Mouse (Mus musculus): ENCODE measurements around the gene Ptpdc1.

Ptpdc1 gene

DNA sequence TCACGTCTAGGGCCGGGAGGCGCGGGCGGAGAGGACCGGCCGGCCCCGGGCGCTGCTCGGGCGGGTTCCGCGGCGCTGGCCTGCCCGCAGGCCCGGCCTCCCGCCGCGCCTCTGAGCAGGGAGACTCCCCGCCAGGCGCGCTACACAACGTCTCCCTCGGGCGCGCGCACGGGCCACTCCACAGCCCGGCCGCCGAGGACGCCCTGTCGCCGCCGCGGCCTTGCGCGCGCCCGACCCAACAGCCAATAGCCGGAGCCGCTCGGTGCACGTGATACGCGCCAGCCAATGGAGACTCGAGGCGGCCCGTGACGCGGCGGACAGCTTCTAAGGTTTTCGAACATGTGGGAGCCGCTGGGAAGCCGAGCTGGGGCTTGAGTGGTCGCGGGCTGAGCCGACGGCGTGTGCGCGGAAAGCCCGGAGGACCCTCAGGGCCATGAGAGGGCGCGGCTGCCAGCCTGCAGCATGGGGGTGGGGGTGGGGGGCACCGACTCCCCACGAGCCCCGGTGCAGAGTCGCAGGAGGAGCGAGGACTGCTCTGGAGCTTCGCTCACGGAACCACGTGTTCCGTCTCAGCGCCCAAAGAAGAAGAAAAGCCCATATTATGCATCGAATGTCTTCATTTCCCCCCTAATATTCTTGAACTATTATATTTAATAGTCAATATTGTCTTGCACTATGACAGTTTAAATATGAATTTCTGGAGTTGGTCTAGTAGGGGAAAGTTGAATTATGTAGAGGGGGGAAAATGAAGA, at the start of gene Ptpdc1:
Gene Ptpdc1 (minus strand): TSS at position 232 of the 752 bp plus-strand sequence.
- peak; percentile 95 to 99 for DNase-seq (ENCODE audit: low spot score in 2 of 2)

GRCm38 (mm10) chr13:48674609-48675008, 49.1 kb upstream of the Ptpdc1 start:
- no peak for DNase-seq (ENCODE audit: low spot score in 2 of 2)

DNA sequence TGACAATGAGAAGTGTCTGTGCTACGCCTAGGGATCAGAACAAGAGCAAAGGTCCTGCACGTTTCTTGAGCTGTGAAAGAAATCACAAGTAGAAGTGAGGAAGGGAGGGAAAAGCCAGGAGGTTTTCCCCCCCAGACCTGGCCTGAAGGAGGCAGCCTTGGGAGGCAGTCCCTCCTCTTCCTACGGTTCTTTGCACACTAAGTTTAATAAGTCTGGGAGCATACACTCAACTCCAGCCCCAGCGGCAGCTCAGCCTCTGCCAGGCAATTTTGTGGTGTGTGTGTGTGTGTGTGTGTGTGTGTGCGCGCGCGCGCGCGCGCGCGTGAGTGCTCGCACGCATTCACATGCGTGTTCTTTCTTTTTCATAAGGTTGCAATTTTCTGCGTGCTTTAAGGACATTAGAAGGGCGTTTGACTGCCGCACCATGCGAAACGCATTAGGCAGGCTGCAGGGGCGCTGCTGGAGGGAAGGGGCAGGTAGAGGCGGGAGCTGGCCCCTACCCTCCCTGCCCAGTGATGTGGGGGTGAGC, 46.9 kb upstream of the Ptpdc1 start:
- no peak for DNase-seq (ENCODE audit: low spot score in 2 of 2)

DNA sequence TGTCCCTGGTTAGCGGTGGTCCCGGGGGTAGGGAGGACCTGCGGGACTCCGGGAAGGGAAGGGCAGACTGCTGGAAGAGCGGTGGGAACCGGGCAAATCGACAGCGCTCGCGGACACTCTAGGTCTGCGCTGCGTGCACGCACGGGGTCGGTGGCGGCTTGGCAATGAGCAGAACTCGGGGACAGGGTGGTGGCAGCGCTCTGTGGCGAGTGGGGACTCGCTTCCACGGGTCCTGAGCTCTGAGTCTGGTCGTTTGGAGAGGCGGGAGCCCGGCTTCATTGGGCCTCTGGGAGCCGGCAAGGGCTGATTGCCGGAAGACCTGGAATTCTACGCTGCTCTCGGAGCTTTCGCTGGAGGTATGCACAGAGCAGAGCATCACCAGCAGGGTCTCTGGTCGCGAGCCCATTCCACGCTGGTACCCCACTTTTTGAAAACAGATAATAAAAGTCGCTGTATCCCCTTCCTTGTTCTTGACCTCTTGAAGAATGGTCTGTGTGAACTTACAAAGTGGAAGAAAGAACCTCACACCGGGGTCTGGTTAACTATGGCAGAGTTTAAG, 43.6 kb upstream of the Ptpdc1 start:
- no peak for DNase-seq (ENCODE audit: low spot score in 2 of 2)

DNA sequence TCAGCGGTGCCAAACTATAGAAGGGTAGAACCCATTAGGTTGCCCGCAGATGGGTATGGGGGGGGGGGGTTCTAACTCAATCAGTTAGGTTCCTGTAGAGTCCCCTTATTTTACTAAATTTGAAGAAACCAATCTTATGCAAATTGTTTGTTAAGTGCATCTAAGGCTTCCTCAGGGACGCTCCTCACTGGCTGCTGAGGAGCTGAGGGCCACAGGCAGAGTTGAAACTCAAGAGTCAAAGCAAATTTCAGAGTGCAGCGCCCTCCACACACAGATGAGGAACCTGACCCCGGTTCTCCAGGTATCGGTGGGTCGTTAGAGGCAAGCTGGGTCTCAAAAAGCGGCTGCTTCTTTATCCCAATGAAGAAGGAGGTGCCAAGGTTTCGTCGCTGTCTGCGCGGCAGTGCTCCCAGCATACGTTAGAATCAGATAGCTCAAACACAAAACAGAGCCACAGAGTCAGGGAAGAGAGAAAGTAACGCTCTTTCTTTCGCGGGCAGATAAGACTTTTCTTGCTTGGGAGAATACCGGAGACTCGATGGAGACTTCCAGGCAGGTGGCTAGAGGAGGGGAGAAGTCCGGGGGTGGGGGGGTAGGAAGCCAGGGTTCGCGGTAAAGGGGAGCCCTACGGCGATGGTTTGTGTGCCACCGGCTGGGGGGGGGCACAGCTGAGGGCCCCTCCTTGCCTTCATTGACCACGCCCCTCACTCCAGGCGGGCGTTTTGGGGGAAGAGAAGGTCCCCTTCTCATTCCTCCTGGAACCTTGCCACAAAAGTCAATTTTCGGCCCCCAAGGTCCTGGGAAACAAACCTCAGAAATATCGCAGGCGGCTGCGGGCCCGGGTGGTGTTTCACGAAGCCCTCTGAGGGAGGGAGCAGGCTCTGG, 42.9 kb upstream of the Ptpdc1 start:
- no peak for DNase-seq (ENCODE audit: low spot score in 2 of 2)

DNA sequence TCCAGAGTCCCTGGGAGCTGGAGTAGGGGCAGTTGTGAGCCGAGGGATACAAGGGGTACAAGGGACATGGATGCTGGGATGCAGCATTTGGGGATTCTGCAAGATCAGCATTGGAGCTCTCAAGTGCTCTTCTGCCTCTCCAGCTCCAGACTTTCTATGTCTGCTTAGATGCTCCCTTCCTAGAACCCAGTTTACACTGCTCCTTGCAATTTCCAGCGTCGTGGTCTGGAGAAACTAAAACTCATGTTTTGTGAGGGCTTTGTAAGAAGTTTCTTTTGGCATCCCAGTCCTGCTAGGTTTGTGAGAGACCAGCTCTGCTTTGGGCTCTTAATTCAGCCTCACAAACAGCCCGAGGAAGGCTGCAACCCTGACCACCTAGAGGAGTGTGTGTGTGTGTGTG, 42.0 kb upstream of the Ptpdc1 start:
- no peak for DNase-seq (ENCODE audit: low spot score in 2 of 2)

DNA sequence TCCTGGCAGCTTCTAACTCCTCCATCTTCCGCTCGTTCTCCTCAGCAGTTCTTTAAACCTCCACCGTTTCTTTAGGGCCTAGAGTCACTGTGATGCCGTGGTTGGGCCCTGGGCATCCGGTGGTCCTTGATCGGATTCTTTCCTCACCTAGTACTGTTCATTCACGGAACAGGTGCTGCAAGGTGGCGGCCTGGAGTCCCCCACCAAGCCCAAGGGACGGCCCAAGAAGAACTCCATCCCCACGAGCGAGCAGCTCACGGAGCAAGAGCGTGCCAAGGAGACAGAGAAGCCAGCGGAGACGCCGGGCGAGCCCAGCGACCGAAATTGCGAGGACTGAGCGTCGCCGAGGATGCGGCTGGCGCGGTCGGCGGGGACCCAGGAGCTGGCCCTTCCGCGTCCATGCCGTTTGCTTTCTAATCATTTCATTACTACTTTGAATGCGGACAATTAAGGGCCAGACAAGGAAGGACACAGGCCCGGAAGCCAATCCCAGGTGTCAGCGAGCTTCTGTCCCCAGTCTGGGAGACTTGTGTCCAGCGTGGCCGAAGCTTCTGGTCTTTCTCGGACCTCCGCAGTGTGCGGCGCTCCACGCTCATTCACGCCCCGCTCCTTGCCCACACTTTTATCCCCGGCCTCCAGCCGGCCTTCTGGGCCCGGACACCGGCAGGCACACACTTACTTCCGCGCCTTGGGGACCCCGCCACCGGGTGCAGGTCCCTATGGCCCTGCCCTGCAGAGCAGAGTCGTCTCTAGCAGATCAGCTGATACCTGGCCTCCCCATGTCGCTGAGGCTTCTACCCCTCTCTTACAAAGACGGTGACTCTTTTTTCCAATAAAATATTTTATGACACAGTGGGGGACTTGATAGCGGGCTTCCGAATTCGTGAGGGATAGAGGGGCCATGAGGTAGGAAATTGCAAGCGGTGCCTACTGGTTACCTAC, 40.5 kb upstream of the Ptpdc1 start:
- DNase-seq (ENCODE audit: low spot score in 2 of 2), result no peak

GRCm38 (mm10) chr13:48664916-48665655, 39.6 kb upstream of the Ptpdc1 start:
- DNase-seq (ENCODE audit: low spot score in 2 of 2), result no peak

GRCm38 (mm10) chr13:48663988-48664339, 38.5 kb upstream of the Ptpdc1 start:
- no peak for DNase-seq (ENCODE audit: low spot score in 2 of 2)

- DNase-seq (ENCODE audit: low spot score in 2 of 2), result no peak
Observed at GRCm38 (mm10) chr13:48663211-48663987, 37.9 kb upstream of the Ptpdc1 start.

DNA sequence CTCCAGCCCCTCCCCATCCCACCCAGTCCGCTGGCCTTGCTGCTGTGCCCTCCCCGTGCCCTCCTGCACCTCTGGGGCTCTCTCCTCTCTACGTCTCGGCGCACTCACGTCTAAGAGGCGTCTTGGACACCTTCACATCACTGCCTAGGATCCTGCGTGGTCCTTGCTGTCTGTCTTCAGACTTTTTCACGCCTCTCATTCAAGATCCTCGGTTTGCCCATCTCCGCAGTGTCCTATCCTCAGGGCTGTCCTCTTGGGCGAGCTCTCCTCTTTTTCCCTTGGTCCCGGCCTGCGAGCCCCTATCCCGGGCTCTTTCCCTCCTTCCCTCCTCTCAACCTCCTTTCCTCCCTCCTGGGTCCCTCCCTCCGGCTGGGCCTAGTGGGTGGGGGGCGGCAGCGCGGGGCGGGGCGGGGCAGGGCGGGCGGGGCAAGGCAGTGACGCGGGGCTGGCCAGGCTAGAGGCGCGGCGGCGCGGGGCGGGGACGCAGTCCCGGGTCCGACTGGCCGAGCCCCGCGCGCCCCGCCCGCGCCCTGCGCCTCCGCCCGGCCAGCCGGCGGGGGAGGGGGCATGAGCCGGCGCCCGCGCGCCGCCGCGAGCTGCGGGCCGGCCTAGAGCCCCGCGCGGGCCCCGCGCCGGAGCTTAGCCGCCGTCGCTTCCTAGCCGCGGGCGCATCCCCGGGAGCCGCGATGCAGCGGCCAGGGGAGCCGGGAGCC, 37.1 kb upstream of the Ptpdc1 start, which contains the start of gene Barx1:
Gene Barx1 (plus strand): TSS at position 568 of the 713 bp plus-strand sequence.
- DNase-seq (ENCODE audit: low spot score in 2 of 2), result no peak

DNA sequence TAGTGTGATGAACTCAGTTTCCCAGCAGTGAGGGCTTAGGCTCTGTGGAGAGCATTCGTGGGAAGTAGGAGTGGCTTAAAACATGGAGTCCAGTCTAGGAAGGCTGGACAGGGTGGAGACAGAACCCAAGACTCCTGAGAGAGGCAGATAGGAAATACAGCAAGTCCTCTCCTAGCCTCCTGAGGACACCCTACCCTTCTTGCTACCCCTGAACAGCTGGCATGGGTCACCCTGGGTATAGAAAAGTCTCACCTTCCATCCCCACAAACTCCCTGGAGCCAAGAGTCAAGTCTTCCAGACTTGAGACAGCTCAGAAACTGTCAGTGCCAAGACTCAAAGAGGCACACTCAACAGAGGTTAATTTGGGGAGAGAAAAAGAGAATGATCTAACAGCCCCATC, 36.1 kb upstream of the Ptpdc1 start:
- DNase-seq (ENCODE audit: low spot score in 2 of 2), result no peak

DNA sequence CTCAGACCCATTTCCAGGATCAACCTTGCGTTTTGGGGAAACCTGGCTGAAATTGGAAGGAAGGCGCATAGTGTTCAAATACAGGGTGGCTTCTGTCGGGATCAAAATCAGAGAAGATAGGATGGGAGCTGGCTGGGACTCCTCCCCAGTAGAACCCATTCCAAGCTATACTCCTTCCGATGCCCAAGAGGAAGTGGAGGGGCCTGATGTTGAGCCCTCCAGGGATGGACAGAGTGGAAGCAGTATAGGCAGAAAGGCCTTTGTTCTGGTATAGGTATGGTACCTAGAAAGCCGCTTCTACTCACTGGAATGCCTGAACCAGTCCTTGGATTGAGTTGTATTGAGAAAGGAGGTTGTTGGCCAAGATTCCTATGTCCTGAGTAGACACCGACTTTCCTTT, 35.3 kb upstream of the Ptpdc1 start:
- DNase-seq (ENCODE audit: low spot score in 2 of 2), result no peak

GRCm38 (mm10) chr13:48660221-48660734, 34.8 kb upstream of the Ptpdc1 start:
- no peak for DNase-seq (ENCODE audit: low spot score in 2 of 2)

DNA sequence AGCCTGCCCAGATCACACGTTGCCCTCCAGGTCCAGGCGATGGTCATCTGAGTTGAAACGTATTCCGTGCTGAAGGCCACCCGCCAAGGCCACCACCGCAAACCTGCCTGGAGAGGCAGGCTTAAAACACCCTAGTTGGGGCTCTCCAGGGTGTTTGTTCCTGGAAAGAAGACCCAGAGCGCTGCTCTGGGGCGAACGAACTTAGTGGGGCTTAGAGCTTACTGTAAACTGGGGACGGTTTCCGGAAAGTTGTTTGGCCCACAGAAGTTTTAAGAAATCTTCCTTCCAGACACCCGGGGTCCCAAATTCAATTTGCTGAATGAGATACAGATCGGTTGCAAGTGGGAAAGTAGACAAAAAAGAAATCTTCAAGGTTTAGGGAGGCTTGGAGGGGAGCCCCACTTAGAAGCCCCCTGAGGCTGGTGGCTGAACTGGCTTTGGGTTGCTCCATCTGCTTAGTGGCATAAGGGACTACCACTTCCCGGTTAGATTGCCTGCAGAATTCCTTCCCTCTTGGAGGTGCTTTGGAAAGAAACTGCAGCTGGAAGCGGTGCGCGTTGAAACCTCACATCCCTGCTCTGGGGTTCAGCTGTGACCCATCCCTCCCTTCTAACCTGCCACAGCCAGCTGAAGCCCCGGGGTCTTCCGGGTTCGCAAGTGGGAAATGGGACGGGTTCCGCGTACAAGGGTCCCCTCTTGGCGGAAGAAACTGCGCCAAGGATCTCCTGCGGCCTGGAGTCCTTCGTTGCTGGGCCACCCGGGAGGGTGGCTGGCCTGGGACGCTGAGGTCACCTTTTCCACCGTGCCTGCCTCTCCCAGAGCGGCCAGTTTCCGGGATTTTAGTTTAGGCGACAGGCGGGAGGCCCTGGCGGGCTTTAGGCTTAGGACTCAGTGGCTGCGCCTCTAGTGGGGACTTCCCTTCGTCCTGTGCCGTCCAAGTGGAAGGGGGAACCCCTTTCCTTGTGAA, 34.1 kb upstream of the Ptpdc1 start:
- DNase-seq (ENCODE audit: low spot score in 2 of 2), result no peak

DNA sequence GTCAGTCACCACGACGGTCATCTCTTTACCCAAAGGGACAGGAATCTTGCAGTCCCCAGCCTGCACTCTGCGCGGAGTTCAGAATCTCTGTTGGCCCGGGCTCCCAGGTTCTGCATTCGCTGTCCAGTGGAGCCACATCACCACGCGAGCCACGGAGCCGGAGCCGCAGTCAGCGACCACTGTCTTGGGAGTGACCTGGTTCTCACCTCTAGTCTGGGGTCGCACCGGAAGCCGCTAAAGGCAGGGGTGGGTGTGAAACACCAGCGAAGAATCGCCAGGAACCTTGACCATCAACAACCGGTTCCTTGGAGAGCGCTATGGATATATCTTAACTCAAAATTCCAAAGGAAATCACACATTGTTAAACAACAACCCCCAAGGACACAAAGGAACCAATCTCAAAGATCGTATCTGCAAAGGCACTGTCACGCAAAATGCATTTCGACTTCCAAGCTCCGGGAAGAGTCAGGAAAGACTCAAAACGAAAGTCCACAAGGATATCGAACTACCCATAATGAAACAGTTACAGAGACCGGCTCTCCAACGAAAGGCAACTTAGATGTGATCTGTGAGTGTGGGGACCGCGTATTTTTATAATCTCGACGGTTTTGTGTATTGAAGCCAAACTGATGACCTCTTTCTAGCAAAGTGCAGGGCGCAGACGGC, 33.3 kb upstream of the Ptpdc1 start:
- DNase-seq (ENCODE audit: low spot score in 2 of 2), result no peak

GRCm38 (mm10) chr13:48657791-48658190, 32.3 kb upstream of the Ptpdc1 start:
- no peak for DNase-seq (ENCODE audit: low spot score in 2 of 2)

All from cerebellum, postnatal 4 days (tissue).